Mouse (Mus musculus): ENCODE data around the gene Rrp15.
"Not testable (repeated sequence)": the region's sequence is repeated elsewhere in the genome, so short reads cannot be mapped to it uniquely, and the experiment has no call there.

Gene Rrp15

GRCm38 (mm10) chr1:186748724-186749653, at the start of gene Rrp15:
TSS of gene Rrp15 (minus strand) at chr1:186749358.
- DNase-seq (ENCODE audit: low spot score in 2 of 2), result peak; percentile 87 to 88

GRCm38 (mm10) chr1:186797991-186798390, 48.8 kb upstream of the Rrp15 start:
- no peak for DNase-seq (ENCODE audit: low spot score in 2 of 2)

GRCm38 (mm10) chr1:186785359-186785758, 36.2 kb upstream of the Rrp15 start:
- DNase-seq (ENCODE audit: low spot score in 2 of 2), result no peak

- no peak for DNase-seq (ENCODE audit: low spot score in 2 of 2)
Measured at GRCm38 (mm10) chr1:186780826-186781225, 31.7 kb upstream of the Rrp15 start.

GRCm38 (mm10) chr1:186773124-186773523, 24.0 kb upstream of the Rrp15 start:
- DNase-seq (ENCODE audit: low spot score in 2 of 2), result no peak

GRCm38 (mm10) chr1:186772547-186773077, 23.5 kb upstream of the Rrp15 start:
- peak in 1 of 2 experiments; percentile 4 for DNase-seq (ENCODE audit: low spot score in 2 of 2)

GRCm38 (mm10) chr1:186772005-186772404, 22.8 kb upstream of the Rrp15 start:
- DNase-seq (ENCODE audit: low spot score in 2 of 2), result no peak

GRCm38 (mm10) chr1:186770659-186771058, 21.5 kb upstream of the Rrp15 start:
- no peak for DNase-seq (ENCODE audit: low spot score in 2 of 2)

- no peak for DNase-seq (ENCODE audit: low spot score in 2 of 2)
Measured at GRCm38 (mm10) chr1:186768392-186768791, 19.2 kb upstream of the Rrp15 start.

- DNase-seq (ENCODE audit: low spot score in 2 of 2), result not testable (repeated sequence)
Measured at GRCm38 (mm10) chr1:186763451-186763850, 14.3 kb upstream of the Rrp15 start.

GRCm38 (mm10) chr1:186749675-186750283, 621 bp upstream of the Rrp15 start:
- DNase-seq (ENCODE audit: low spot score in 2 of 2), result no peak

- DNase-seq (ENCODE audit: low spot score in 2 of 2), result no peak
Measured at GRCm38 (mm10) chr1:186739828-186740227, 9.3 kb downstream of the Rrp15 start.

- no peak for DNase-seq (ENCODE audit: low spot score in 2 of 2)
Measured at GRCm38 (mm10) chr1:186735537-186735936, 13.6 kb downstream of the Rrp15 start.

GRCm38 (mm10) chr1:186733052-186733451, 16.1 kb downstream of the Rrp15 start:
- no peak for DNase-seq (ENCODE audit: low spot score in 2 of 2)

GRCm38 (mm10) chr1:186728778-186729177, 20.4 kb downstream of the Rrp15 start:
- DNase-seq (ENCODE audit: low spot score in 2 of 2), result no peak

- no peak for DNase-seq (ENCODE audit: low spot score in 2 of 2)
Measured at GRCm38 (mm10) chr1:186726117-186726516, 23.0 kb downstream of the Rrp15 start.

GRCm38 (mm10) chr1:186722299-186722698, 26.9 kb downstream of the Rrp15 start:
- DNase-seq (ENCODE audit: low spot score in 2 of 2), result no peak

GRCm38 (mm10) chr1:186721846-186722245, 27.3 kb downstream of the Rrp15 start:
- peak; percentile 89 to 91 for DNase-seq (ENCODE audit: low spot score in 2 of 2)

- no peak for DNase-seq (ENCODE audit: low spot score in 2 of 2)
Measured at GRCm38 (mm10) chr1:186721166-186721565, 28.0 kb downstream of the Rrp15 start.

GRCm38 (mm10) chr1:186719708-186720107, 29.4 kb downstream of the Rrp15 start:
- DNase-seq (ENCODE audit: low spot score in 2 of 2), result no peak

- DNase-seq (ENCODE audit: low spot score in 2 of 2), result no peak
Measured at GRCm38 (mm10) chr1:186718881-186719280, 30.3 kb downstream of the Rrp15 start.

Measured in right cerebral cortex, adult 2 months (tissue).